Mouse (Mus musculus): ENCODE measurements around the gene Dnajc5.

The Dnajc5 gene

GRCm38 (mm10) chr2:181600226-181600758, 80.0 kb downstream of the Dnajc5 start:
- H3K36me3 ChIP-seq (ENCODE audit: insufficient read depth, low read length): peaks cover 17% of the 10 kb centered on the region
- no peaks in the 10 kb centered on the region for H3K27me3 ChIP-seq (ENCODE audit: insufficient read depth, low read length)
- TF ChIP-seq CTCF (conservative IDR thresholded peaks at IDR 0.05; ENCODE audit: low read length) (no peak), POU5F1 (IDR thresholded peaks at IDR 0.05; ENCODE audit: borderline replicate concordance, low read length) (no peak), NANOG (IDR thresholded peaks at IDR 0.05; ENCODE audit: borderline replicate concordance, low read length) (no peak)
- peaks cover 54% of the 10 kb centered on the region for H3K4me1 ChIP-seq (replicated peaks; ENCODE audit: low read depth, low read length)
- no peaks in the 10 kb centered on the region for H3K9me3 ChIP-seq (ENCODE audit: low read length)
- peak overlapping the region; percentile 97 for H3K4me3 ChIP-seq (replicated peaks; ENCODE audit: low read length)

DNA sequence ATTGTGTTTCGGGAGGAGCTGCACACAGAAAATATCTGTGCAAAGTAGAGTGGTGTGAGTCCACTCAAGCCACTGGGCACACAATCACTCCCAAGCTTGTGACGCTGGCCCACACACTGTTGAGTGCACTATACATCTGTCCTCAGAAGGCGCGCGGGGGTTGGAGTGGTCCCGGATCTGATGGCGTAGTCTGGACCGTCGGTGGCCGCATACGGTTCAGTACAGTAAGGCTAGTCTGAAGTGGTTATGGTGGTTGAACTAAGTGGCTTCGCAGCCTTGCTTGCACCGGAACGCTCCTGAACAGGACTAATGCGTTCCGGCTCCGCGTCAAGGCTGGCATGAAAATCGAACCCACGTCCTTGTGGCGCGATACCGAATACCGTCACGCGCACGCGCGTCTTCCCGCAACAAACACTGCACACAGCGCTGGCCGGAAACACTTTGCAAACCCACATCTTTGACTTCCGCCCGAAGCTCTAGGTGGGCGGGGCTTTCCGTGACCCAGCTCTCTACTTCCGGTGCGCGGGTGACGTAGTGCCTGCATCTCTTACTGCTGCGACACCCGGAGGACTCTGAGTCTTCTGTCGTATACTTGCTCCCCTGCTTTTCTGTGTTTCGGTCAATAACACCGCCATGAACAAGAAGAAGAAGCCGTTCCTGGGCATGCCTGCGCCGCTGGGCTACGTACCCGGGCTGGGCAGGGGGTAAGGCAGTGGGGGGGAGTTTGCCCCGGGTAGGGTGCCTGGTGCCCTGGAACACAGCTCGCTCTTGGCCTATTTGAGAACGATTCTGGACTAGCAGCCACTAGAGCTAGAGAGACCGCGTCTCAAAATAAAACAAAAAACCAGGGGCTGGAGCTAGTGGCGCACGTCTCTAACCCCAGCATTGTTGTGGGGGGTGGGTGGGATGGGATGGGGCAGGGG, 80.8 kb downstream of the Dnajc5 start:
- no peak for TF ChIP-seq POU5F1 (IDR thresholded peaks at IDR 0.05; ENCODE audit: borderline replicate concordance, low read length)
- TF ChIP-seq CTCF (conservative IDR thresholded peaks at IDR 0.05; ENCODE audit: low read length): no peak
- TF ChIP-seq NANOG (IDR thresholded peaks at IDR 0.05; ENCODE audit: borderline replicate concordance, low read length): no peak

DNA sequence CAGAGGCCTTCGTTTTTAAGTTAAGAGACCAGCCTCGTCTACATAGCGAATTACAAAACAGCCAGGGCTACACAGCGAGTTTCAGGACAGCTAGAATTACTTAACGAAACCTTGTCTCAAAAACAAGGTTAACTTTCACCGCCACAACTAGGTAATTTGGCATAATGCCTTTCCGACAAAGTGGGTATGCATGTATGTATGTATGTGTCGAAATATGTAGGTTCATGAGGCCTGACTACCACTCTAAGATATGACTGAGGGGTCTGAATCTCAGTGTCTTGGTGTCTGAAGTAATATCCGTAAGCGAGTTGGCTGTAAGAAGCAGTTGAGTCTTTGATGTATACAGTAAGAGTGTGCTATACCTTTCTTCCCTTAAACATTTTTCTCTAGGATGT, 81.5 kb downstream of the Dnajc5 start:
- Histone ChIP-seq H3K4me3 (replicated peaks; ENCODE audit: low read length) (peak overlapping the region; percentile 97), H3K4me1 (replicated peaks; ENCODE audit: low read depth, low read length) (peaks cover 47% of the 10 kb centered on the region), H3K27me3 (ENCODE audit: insufficient read depth, low read length) (no peaks in the 10 kb centered on the region), H3K36me3 (ENCODE audit: insufficient read depth, low read length) (peaks cover 8% of the 10 kb centered on the region; the same call in 1 of the 2 replicates), H3K9me3 (ENCODE audit: low read length) (no peaks in the 10 kb centered on the region)
- no peak for TF ChIP-seq CTCF (conservative IDR thresholded peaks at IDR 0.05; ENCODE audit: low read length)
- no peak for TF ChIP-seq NANOG (IDR thresholded peaks at IDR 0.05; ENCODE audit: borderline replicate concordance, low read length)
- no peak for TF ChIP-seq POU5F1 (IDR thresholded peaks at IDR 0.05; ENCODE audit: borderline replicate concordance, low read length)

More for the DNA sequence above, 80.8 kb downstream of the Dnajc5 start:
- Histone ChIP-seq H3K4me3 (replicated peaks; ENCODE audit: low read length) (peak overlapping the region; percentile 97), H3K36me3 (ENCODE audit: insufficient read depth, low read length) (peaks cover 14% of the 10 kb centered on the region; the same call in 1 of the 2 replicates), H3K4me1 (replicated peaks; ENCODE audit: low read depth, low read length) (peaks cover 54% of the 10 kb centered on the region), H3K27me3 (ENCODE audit: insufficient read depth, low read length) (no peaks in the 10 kb centered on the region), H3K9me3 (ENCODE audit: low read length) (no peaks in the 10 kb centered on the region)

DNA sequence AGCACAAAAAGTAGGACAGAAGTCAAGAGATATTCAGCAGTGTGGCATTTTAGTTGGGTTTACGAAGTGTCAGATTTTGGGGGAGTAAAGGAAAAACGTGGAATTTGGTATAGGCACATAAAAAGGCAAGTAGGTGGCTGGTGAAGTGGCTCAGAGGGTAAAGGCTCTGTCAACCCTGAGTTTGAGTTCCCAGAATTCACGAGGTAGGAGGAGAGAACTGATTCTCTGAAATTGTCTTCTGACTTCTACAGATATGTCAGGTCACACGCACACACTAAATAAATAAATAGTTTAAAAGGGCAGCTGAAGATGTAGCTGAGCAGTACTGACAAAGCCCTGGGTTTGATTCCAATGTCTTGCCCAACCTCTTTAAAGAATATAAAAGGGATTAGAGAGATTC, 82.1 kb downstream of the Dnajc5 start:
- Histone ChIP-seq H3K4me1 (replicated peaks; ENCODE audit: low read depth, low read length) (peaks cover 41% of the 10 kb centered on the region), H3K27me3 (ENCODE audit: insufficient read depth, low read length) (no peaks in the 10 kb centered on the region), H3K36me3 (ENCODE audit: insufficient read depth, low read length) (peaks cover 8% of the 10 kb centered on the region; the same call in 1 of the 2 replicates), H3K9me3 (ENCODE audit: low read length) (no peaks in the 10 kb centered on the region), H3K4me3 (replicated peaks; ENCODE audit: low read length) (peak overlapping the region; percentile 97)
- TF ChIP-seq NANOG (IDR thresholded peaks at IDR 0.05; ENCODE audit: borderline replicate concordance, low read length) (no peak), CTCF (conservative IDR thresholded peaks at IDR 0.05; ENCODE audit: low read length) (no peak), POU5F1 (IDR thresholded peaks at IDR 0.05; ENCODE audit: borderline replicate concordance, low read length) (no peak)
